Mouse (Mus musculus) WW6 (cell line): ENCODE measurements around the gene Upp2.

Experiments used
- DNase-seq: peaks from one replicate; pipeline ENCODE4 v3.0.0-alpha.2; 2013; ENCODE audit warnings: low read depth, low spot score

Gene Upp2

DNA sequence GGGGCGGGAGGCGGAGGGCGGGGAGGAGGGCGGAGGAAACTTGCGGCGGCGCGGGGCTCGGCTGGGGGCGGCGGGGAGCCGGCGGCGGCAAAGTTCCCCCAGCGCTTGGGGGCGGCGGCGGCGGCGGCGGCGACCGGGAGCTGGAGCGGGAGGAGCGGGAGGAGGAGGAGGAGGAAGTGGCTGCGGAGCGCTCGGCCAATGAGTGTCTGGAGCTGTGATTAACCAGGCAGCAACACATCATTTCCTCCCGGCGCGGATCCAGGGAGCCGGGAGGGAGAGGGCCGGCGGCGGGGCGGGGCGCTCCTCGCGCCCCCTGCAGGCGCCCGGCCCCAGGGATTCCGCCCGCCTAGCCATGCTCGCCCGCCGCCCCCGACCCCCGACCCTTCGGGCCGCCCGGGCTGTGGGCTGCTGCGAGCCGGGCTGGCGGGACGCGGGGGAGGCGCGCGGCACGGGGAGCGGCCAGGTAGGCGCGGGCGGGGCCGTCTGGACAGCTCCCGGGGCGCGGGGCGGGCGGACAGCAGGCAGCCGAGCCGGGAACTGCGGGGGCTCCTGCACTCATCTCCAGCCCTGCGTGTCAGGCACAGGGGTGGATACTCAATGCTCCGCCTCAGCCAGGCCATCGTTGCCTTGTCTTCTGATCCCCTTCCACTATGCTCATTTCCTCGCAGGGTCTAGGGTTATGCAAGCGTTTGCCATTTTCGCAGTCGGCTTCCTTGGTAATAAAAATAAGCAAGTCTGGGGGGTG, at the start of gene Upp2, which contains the start of gene Acvr1:
Upp2 (plus strand) TSS at position 233 of the 745 bp plus-strand sequence.
Acvr1 (minus strand) TSS at position 92 of the 745 bp plus-strand sequence.
- DNase-seq: peak; percentile 56

- DNase-seq: no peak
Observed at GRCm38 (mm10) chr2:58518517-58518916, 48.6 kb upstream of the Upp2 start.

GRCm38 (mm10) chr2:58520727-58521126, 46.4 kb upstream of the Upp2 start:
- DNase-seq: no peak

GRCm38 (mm10) chr2:58521621-58522020, 45.5 kb upstream of the Upp2 start:
- DNase-seq: no peak

DNA sequence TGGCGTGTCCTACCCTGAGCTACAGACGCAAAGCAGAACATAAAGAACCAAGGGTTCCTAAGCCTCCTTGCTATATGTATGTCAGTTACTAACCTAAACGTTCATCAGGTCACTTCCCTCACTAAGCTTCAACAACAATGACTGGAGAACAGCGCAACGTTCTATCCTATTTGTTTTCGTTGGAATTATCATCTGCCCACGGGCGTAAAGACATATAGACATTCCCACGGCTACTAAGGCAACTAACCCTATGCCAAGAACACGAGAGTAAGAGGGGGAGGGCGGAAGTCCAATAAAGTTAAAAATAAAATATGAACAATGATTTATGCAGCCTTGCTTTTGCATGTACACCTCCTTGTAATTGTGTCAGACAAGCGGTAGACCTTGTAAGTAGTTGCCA, 44.0 kb upstream of the Upp2 start:
- no peak for DNase-seq

- DNase-seq: no peak
Observed at GRCm38 (mm10) chr2:58523894-58524293, 43.2 kb upstream of the Upp2 start.

- no peak for DNase-seq
Observed at GRCm38 (mm10) chr2:58524356-58524755, 42.7 kb upstream of the Upp2 start.

- DNase-seq: no peak
Observed at GRCm38 (mm10) chr2:58527786-58528185, 39.3 kb upstream of the Upp2 start.

DNA sequence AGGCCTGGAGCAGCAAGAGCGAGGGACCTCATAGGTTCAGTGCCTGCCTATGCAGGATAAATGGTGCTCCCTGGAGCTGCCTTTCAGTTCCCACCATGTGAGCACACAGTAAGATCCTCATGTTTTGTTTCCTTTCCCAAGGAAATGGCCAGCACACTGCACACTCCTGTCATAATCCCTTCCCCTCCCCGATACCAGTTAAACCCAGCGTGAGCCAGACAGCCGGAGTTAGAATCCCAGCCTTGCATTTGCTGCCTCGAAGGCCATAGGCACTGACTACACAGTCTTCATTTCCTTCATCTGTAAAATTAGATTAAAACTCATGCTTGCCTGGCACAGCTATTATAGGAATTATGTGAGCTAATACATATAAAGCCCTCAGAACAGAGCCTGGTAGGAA, 37.7 kb upstream of the Upp2 start:
- DNase-seq: no peak

DNA sequence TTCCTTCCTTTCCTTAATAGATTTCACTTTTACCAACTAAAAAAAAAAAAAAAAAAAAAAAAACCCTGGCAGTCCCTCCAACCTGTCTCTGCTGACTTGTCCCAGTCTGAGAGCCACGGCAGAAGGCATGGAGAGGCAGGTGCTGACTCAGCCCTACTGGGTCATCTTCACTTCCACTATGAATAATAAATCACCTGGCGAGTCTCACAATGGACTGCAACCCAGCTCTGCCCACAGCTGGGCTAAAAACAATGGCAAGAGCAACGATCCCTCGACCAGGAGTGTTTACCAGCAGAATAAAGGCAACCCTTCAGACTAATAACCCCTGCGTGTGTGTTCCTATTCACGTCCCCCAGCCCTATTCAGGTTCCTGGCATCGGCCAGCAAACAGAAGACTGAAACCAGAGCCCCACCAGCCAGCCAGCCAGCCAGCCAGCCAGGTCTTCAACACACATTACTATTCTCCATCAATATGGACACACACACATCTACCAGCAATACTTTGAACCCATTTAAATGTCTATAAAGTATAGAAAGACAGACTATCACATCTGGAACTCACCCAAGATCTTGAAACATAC, 37.1 kb upstream of the Upp2 start:
- DNase-seq: no peak

- no peak for DNase-seq
Observed at GRCm38 (mm10) chr2:58530521-58530920, 36.6 kb upstream of the Upp2 start.

- DNase-seq: no peak
Observed at GRCm38 (mm10) chr2:58532260-58532850, 34.7 kb upstream of the Upp2 start.

GRCm38 (mm10) chr2:58533521-58534001, 33.5 kb upstream of the Upp2 start:
- DNase-seq: no peak

DNA sequence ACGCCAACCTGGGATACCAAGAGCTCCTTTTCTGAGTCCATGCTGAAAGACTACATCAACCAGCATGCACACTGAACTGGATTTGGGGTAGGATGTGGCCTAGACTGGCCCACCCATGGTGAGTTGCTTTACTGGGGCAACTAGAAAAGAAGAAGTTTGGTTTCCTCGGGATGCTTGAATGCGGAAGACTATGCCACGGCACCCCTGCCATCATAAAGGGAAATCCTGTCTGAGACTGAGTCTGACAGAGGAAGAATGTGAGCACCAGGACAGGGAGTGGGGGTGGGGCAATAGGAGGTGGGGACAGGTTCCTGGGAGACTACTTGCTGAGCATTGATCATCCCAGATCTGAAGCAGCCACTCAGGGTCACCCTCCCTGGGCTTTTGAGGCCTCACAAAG, 32.7 kb upstream of the Upp2 start:
- DNase-seq: no peak

- no peak for DNase-seq
Observed at GRCm38 (mm10) chr2:58535233-58535632, 31.9 kb upstream of the Upp2 start.

- no peak for DNase-seq
Observed at GRCm38 (mm10) chr2:58536796-58537195, 30.3 kb upstream of the Upp2 start.

GRCm38 (mm10) chr2:58538196-58538595, 28.9 kb upstream of the Upp2 start:
- no peak for DNase-seq

DNA sequence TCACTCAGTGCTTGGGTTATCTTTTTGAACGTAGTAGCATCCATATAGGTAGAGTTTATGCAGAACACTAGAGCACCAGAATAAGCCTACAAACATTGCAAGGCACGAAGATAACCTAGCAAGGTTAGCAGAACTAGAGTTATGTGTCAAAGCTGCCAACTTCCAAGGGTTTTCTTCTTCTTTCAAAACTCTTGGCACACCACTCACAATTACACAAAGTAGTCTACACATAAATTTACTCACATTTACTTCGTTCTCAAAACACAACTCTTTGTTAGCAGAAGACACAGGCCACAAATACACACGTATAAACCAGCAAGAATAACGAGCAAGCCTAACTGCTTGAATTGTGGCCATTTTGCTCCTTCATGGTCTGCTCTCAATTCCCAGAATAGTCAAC, 23.8 kb upstream of the Upp2 start:
- DNase-seq: no peak

DNA sequence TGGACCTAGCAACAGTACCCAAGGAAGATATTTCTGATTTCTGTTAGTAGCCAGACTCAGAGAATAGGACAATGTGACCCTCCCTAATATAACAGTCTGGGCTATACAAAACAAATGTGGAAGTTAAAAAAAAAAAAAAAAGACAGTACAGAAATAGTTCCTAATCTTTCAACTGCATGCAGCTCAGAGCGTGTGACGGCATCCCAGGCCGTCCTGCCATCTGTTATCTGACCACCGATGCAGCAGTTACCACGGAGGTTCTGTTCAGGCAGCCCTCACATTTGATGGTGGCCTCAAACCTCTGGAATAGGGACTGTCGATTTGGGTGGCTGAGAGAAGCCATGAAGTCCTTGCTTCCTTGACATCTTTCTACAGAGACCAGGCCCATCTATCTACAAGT, 22.7 kb upstream of the Upp2 start:
- no peak for DNase-seq

GRCm38 (mm10) chr2:58546264-58546663, 20.8 kb upstream of the Upp2 start:
- DNase-seq: no peak

DNA sequence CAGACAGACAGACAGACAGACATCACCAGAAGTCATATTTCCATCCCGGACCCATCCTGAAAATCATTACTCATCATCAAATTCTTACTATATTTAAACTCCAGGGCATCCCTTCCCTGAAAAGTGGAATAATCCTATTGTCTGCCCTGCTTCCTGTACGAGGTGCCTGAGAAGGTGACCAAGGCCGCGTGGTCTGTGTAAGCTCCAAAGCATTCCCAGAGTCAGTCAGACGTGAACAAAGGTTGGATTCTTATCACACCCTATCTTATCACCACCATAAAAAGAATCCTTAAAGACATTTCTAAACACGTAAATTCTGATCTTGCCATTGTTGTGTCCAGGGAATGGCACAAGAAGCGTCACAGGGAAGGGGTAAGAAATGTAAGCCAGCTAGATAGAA, 18.2 kb upstream of the Upp2 start:
- DNase-seq: no peak

DNA sequence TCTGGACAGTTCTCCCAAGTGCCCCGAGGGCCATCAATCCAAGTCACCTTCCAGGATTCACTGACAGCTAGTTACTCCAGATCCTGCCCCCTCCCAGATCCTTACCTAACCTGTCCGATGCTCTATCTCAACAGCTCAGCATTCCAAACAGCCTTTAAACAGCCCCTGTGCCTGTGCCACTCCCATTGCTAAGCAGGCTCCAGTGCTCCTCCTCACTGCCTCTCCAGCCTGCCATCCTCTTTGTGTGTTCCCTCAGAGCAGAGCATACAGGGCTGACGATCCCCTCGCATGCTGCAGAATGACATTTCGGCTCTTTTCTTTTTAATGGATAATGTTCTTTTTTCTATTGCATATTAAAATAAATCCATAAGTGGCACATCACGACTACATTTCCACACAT, 17.1 kb upstream of the Upp2 start:
- DNase-seq: no peak

- no peak for DNase-seq
Observed at GRCm38 (mm10) chr2:58550488-58550887, 16.6 kb upstream of the Upp2 start.
